Mouse (Mus musculus): ENCODE results near the gene Rarb. TPM values are rescaled to one million over a fixed set of nuclear protein-coding genes. Genes with fewer than 3 reads are reported as not detected.
A peak's percentile ranks its signal among the peaks of the same experiment; 100 is the strongest.

The Rarb gene
- polyA plus RNA-seq, 1 experiment from 2014 or later, result 19.3 TPM

- ATAC-seq (replicated peaks; ENCODE audit: low FRiP score, low read depth) (no peak), DNase-seq (ENCODE audit: low spot score) (no peak)
- peaks cover 6% of the 10 kb centered on the region; the same call in 1 of the 2 replicates for H3K4me1 ChIP-seq (replicated peaks; ENCODE audit: insufficient read depth, low read length)
- no peaks in the 10 kb centered on the region for H3K9me3 ChIP-seq (replicated peaks; ENCODE audit: low read length)
- H3K27me3 ChIP-seq (ENCODE audit: insufficient read depth, low read length), result no peaks in the 10 kb centered on the region
- WGBS, result 64% methylated on average over 2 of the region's 2 CpGs
- no peak overlapping the region for H3K27ac ChIP-seq
- no peak overlapping the region for H3K4me2 ChIP-seq (ENCODE audit: low read length)
- H3K36me3 ChIP-seq (ENCODE audit: insufficient read depth, low read length), result no peaks in the 10 kb centered on the region
- H3K9ac ChIP-seq (ENCODE audit: low read depth, low read length), result no peak overlapping the region
- H3K4me3 ChIP-seq (replicated peaks; ENCODE audit: low read depth, low read length), result no peak overlapping the region
- TF ChIP-seq CTCF (IDR thresholded peaks at IDR 0.05; ENCODE audit: low read depth), result no peak
Measured at GRCm38 (mm10) chr14:16563912-16564311, 255.0 kb downstream of the Rarb start.

- 74% methylated on average over 6 of the region's 6 CpGs for WGBS
Measured at GRCm38 (mm10) chr14:16561496-16562170, 257.3 kb downstream of the Rarb start.

GRCm38 (mm10) chr14:16559294-16560217 is 259.4 kb downstream of the Rarb start:
- no peak overlapping the region; the same call in 1 of the 2 replicates for H3K27ac ChIP-seq
- no peaks in the 10 kb centered on the region for H3K36me3 ChIP-seq (ENCODE audit: insufficient read depth, low read length)
- TF ChIP-seq CTCF (IDR thresholded peaks at IDR 0.05; ENCODE audit: low read depth), result no peak
- no peak overlapping the region for H3K4me3 ChIP-seq (replicated peaks; ENCODE audit: low read depth, low read length)
- WGBS, result 5% methylated on average over 12 of the region's 12 CpGs
- H3K9ac ChIP-seq (ENCODE audit: low read depth, low read length), result no peak overlapping the region
- ATAC-seq (replicated peaks; ENCODE audit: low FRiP score, low read depth) (no peak; the same call in 1 of the 2 replicates), DNase-seq (ENCODE audit: low spot score) (no peak)
- H3K27me3 ChIP-seq (ENCODE audit: insufficient read depth, low read length), result no peaks in the 10 kb centered on the region
- H3K9me3 ChIP-seq (replicated peaks; ENCODE audit: low read length), result no peaks in the 10 kb centered on the region
- H3K4me1 ChIP-seq (replicated peaks; ENCODE audit: insufficient read depth, low read length), result peaks cover 17% of the 10 kb centered on the region
- H3K4me2 ChIP-seq (ENCODE audit: low read length), result peak overlapping the region; percentile 2; the same call in 1 of the 2 replicates

More at GRCm38 (mm10) chr14:16561496-16562170, 257.3 kb downstream of the Rarb start:
- Histone ChIP-seq H3K4me1 (replicated peaks; ENCODE audit: insufficient read depth, low read length) (peaks cover 6% of the 10 kb centered on the region; the same call in 1 of the 2 replicates), H3K27ac (no peak overlapping the region), H3K4me3 (replicated peaks; ENCODE audit: low read depth, low read length) (no peak overlapping the region), H3K4me2 (ENCODE audit: low read length) (no peak overlapping the region), H3K36me3 (ENCODE audit: insufficient read depth, low read length) (no peaks in the 10 kb centered on the region), H3K27me3 (ENCODE audit: insufficient read depth, low read length) (no peaks in the 10 kb centered on the region), H3K9ac (ENCODE audit: low read depth, low read length) (no peak overlapping the region), H3K9me3 (replicated peaks; ENCODE audit: low read length) (no peaks in the 10 kb centered on the region)
- ATAC-seq (replicated peaks; ENCODE audit: low FRiP score, low read depth) (no peak), DNase-seq (ENCODE audit: low spot score) (no peak)
- no peak for TF ChIP-seq CTCF (IDR thresholded peaks at IDR 0.05; ENCODE audit: low read depth)

DNA sequence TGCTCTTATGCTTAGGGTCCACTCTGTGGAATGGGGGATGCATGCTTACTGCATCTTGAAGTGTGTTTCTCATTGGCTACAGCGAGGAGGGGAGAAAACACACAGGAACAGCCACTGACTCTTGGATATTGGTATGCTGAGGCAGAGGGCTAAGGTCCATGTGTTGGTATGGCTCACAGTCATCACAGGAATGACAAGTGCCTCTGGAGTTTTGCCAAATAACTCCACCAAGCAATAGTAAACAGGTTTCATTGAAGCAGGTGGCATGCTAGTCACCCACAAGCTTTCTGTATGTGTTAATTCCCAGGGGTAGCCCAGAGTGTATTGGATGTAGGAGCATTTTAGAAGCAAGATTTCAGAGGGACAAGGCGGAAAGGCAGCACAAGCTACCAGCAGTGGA is 260.9 kb downstream of the Rarb start:
- no peak for DNase-seq (ENCODE audit: low spot score)
- Histone ChIP-seq H3K27ac (no peak overlapping the region), H3K4me2 (ENCODE audit: low read length) (no peak overlapping the region), H3K27me3 (ENCODE audit: insufficient read depth, low read length) (no peaks in the 10 kb centered on the region), H3K9ac (ENCODE audit: low read depth, low read length) (no peak overlapping the region), H3K4me3 (replicated peaks; ENCODE audit: low read depth, low read length) (no peak overlapping the region), H3K4me1 (replicated peaks; ENCODE audit: insufficient read depth, low read length) (peaks cover 26% of the 10 kb centered on the region), H3K36me3 (ENCODE audit: insufficient read depth, low read length) (no peaks in the 10 kb centered on the region), H3K9me3 (replicated peaks; ENCODE audit: low read length) (no peaks in the 10 kb centered on the region)
- WGBS, result 97% methylated on average over 2 of the region's 2 CpGs
- no peak for TF ChIP-seq CTCF (IDR thresholded peaks at IDR 0.05; ENCODE audit: low read depth)
- ATAC-seq (replicated peaks; ENCODE audit: low FRiP score, low read depth), result no peak

- Histone ChIP-seq H3K27me3 (ENCODE audit: insufficient read depth, low read length) (no peaks in the 10 kb centered on the region), H3K9ac (ENCODE audit: low read depth, low read length) (no peak overlapping the region), H3K27ac (peak overlapping the region; percentile 81), H3K4me1 (replicated peaks; ENCODE audit: insufficient read depth, low read length) (peaks cover 32% of the 10 kb centered on the region), H3K9me3 (replicated peaks; ENCODE audit: low read length) (no peaks in the 10 kb centered on the region), H3K36me3 (ENCODE audit: insufficient read depth, low read length) (no peaks in the 10 kb centered on the region), H3K4me2 (ENCODE audit: low read length) (peak overlapping the region; percentile 23; the same call in 1 of the 2 replicates), H3K4me3 (replicated peaks; ENCODE audit: low read depth, low read length) (no peak overlapping the region)
- WGBS, result 19% methylated on average over 12 of the region's 12 CpGs
- ATAC-seq (replicated peaks; ENCODE audit: low FRiP score, low read depth) (peak; percentile 31; the same call in 1 of the 2 replicates), DNase-seq (ENCODE audit: low spot score) (peak; percentile 89)
- no peak for TF ChIP-seq CTCF (IDR thresholded peaks at IDR 0.05; ENCODE audit: low read depth)
Measured at GRCm38 (mm10) chr14:16554643-16555459, 264.1 kb downstream of the Rarb start.

DNA sequence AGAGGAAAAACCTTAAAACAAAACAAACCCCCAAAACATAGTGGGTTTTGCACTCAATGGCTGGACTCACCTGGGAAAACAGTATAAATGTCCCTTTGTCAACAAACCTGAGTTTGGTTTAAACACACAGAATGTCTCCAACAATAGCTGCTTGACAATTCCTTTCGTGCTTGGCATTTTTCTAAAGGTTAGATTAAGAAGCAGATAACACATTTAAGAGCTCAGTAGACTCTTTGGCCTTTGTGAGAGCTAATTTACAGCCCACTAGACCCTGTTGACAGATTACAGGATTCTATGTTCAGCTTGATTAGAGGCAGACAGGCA is 264.7 kb downstream of the Rarb start:
- H3K4me1 ChIP-seq (replicated peaks; ENCODE audit: insufficient read depth, low read length), result peaks cover 28% of the 10 kb centered on the region; the same call in 1 of the 2 replicates
- no peaks in the 10 kb centered on the region for H3K9me3 ChIP-seq (replicated peaks; ENCODE audit: low read length)
- no peak overlapping the region for H3K9ac ChIP-seq (ENCODE audit: low read depth, low read length)
- H3K4me2 ChIP-seq (ENCODE audit: low read length), result no peak overlapping the region
- WGBS, result 6% methylated on average over 1 of the region's 1 CpGs
- peak overlapping the region; percentile 81 for H3K27ac ChIP-seq
- H3K4me3 ChIP-seq (replicated peaks; ENCODE audit: low read depth, low read length), result no peak overlapping the region
- TF ChIP-seq CTCF (IDR thresholded peaks at IDR 0.05; ENCODE audit: low read depth), result no peak
- no peak for ATAC-seq (replicated peaks; ENCODE audit: low FRiP score, low read depth)
- H3K27me3 ChIP-seq (ENCODE audit: insufficient read depth, low read length), result no peaks in the 10 kb centered on the region
- no peak for DNase-seq (ENCODE audit: low spot score)
- H3K36me3 ChIP-seq (ENCODE audit: insufficient read depth, low read length), result no peaks in the 10 kb centered on the region
